Mouse (Mus musculus): Measurements from ENCODE around the gene Bicral.

GRCm38 (mm10) chr17:46853281-46853680, 5.0 kb downstream of the Bicral start:
- TF ChIP-seq CTCF (conservative IDR thresholded peaks at IDR 0.05; ENCODE audit: low read length) (no peak), NANOG (IDR thresholded peaks at IDR 0.05; ENCODE audit: borderline replicate concordance, low read length) (no peak), POU5F1 (IDR thresholded peaks at IDR 0.05; ENCODE audit: borderline replicate concordance, low read length) (no peak)
